Mouse (Mus musculus): ENCODE measurements around the gene Cyp4f18.

DNA sequence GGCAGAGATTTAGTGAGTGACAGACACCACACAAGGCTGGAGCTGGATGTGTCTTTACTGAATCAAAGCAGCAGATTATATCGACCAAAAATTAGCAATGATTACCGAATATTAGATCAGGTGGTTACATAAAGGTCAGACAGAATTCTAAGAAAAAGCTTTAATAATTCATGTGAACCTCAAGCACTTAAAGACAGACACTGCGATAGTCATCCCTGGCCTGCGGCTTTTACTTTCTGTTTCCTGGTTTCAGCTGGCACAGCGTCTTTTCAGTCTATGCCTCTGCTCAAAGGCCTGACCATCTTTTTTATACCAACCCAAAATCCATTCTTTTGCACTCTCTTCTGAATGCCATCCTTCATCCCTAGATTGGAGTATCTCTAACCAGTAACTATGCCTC, 60.8 kb downstream of the Cyp4f18 start:
- TF ChIP-seq CTCF (IDR thresholded peaks at IDR 0.05; ENCODE audit: low read depth) (no peak), EP300 (optimal IDR thresholded peaks at IDR 0.05) (no peak)
